Mouse (Mus musculus) MEL (cell line): ENCODE measurements around the gene Rpl19. TPM values are rescaled to one million over a fixed set of nuclear protein-coding genes. Genes with fewer than 3 reads are reported as not detected.

Experiments
- DNase-seq: peaks from one replicate; pipeline ENCODE4 v3.0.0; 2011; ENCODE audit warnings: low read depth, low spot score
- H3K27ac ChIP-seq: 2 replicates; pipeline ENCODE4 v1.5.1; 2012; ENCODE audit warnings: low read depth, mild to moderate bottlenecking, control low read depth, low read length, moderate library complexity; ENCODE audit not compliant: control insufficient read depth
- H3K27me3 ChIP-seq, 2 experiments: fragments of 150-350 bp in 1 of 2; sonication (generic) in 1 of 2; 2 replicates each; pipeline ENCODE4 v1.6.1; 2012; ENCODE audit warnings: low read length in 2 of 2, mild to moderate bottlenecking in 2 of 2, improper control_type of control experiment in 1 of 2, moderate library complexity in 1 of 2; ENCODE audit not compliant: insufficient read depth in 2 of 2, control insufficient read depth in 1 of 2
- H3K36me3 ChIP-seq, 2 experiments: 2 replicates each; pipeline ENCODE4 v1.6.1; 2012 to 2014; ENCODE audit warnings: low read length in 2 of 2, improper control_type of control experiment in 1 of 2, inconsistent platforms in 1 of 2, mild to moderate bottlenecking in 1 of 2; ENCODE audit not compliant: insufficient read depth in 2 of 2, control insufficient read depth in 1 of 2
- H3K4me1 ChIP-seq, 2 experiments: fragments of 150-350 bp in 1 of 2; sonication (generic) in 1 of 2; 2 replicates each; pipeline ENCODE4 v1.6.1; 2012; ENCODE audit warnings: low read length in 2 of 2, improper control_type of control experiment in 1 of 2, mild to moderate bottlenecking in 1 of 2; ENCODE audit not compliant: insufficient read depth in 2 of 2, control insufficient read depth in 1 of 2
- H3K4me3 ChIP-seq, 2 experiments: fragments of 150-350 bp in 1 of 2; sonication (generic) in 1 of 2; 2 replicates each; pipeline ENCODE4 v1.5.1; 2012; ENCODE audit warnings: low read depth in 2 of 2, low read length in 2 of 2, mild to moderate bottlenecking in 2 of 2, moderate library complexity in 2 of 2, control low read depth in 1 of 2, improper control_type of control experiment in 1 of 2; ENCODE audit not compliant: control insufficient read depth in 1 of 2, insufficient read depth in 1 of 2
- H3K79me2 ChIP-seq: 2 replicates; pipeline ENCODE4 v1.6.1; 2012; ENCODE audit warnings: mild to moderate bottlenecking, low read length, moderate library complexity; ENCODE audit not compliant: control insufficient read depth, poor library complexity, insufficient read depth
- H3K9ac ChIP-seq: 2 replicates; pipeline ENCODE4 v1.6.1; 2012; ENCODE audit warnings: low read depth, mild to moderate bottlenecking, control low read depth, low read length, moderate library complexity; ENCODE audit not compliant: control insufficient read depth, poor library complexity, severe bottlenecking
- H3K9me3 ChIP-seq: fragments of 150-350 bp; sonication (generic); replicated peaks from 2 replicates; pipeline ENCODE4 v1.6.1; 2012; ENCODE audit warnings: mild to moderate bottlenecking, low read length, improper control_type of control experiment, moderate library complexity; ENCODE audit not compliant: insufficient read depth
- BHLHE40 ChIP-seq: IDR thresholded peaks from 2 replicates; pipeline ENCODE4 v1.6.1; 2012; ENCODE audit warnings: low read depth, mild to moderate bottlenecking, inconsistent platforms, low read length, improper control_type of control experiment, borderline replicate concordance
- CTCF ChIP-seq, 3 experiments: IDR thresholded peaks in 2 of 3; conservative IDR thresholded peaks in 1 of 3; 2 replicates each; pipeline ENCODE4 v1.5.1; 2011 to 2012; ENCODE audit warnings: low read length in 3 of 3, low read depth in 2 of 3, mild to moderate bottlenecking in 2 of 3, improper control_type of control experiment in 1 of 3, inconsistent platforms in 1 of 3, mixed read lengths in 1 of 3, moderate library complexity in 1 of 3; ENCODE audit not compliant: control insufficient read depth in 1 of 3, insufficient read depth in 1 of 3, poor library complexity in 1 of 3, severe bottlenecking in 1 of 3
- E2F4 ChIP-seq: IDR thresholded peaks from 2 replicates; pipeline ENCODE4 v1.6.1; 2011; ENCODE audit warnings: low read depth, low read length, improper control_type of control experiment, borderline replicate concordance
- GABPA ChIP-seq: IDR thresholded peaks from 2 replicates; pipeline ENCODE4 v1.6.1; 2012; ENCODE audit warnings: low read depth, mild to moderate bottlenecking, inconsistent platforms, low read length, improper control_type of control experiment, moderate library complexity
- GATA1 ChIP-seq: IDR thresholded peaks from 2 replicates; pipeline ENCODE4 v1.6.1; 2011; ENCODE audit warnings: low read depth, low read length, improper control_type of control experiment
- JUND ChIP-seq: IDR thresholded peaks from 2 replicates; pipeline ENCODE4 v1.6.1; 2011; ENCODE audit warnings: low read depth, mild to moderate bottlenecking, improper control_type of control experiment, low read length
- MAFK ChIP-seq: IDR thresholded peaks from 2 replicates; pipeline ENCODE4 v1.6.1; 2011; ENCODE audit warnings: low read depth, mild to moderate bottlenecking, low read length, improper control_type of control experiment, borderline replicate concordance
- MEF2A ChIP-seq: IDR thresholded peaks from 2 replicates; pipeline ENCODE4 v1.6.1; 2014; ENCODE audit warnings: low read depth, mild to moderate bottlenecking, inconsistent platforms, low read length, improper control_type of control experiment; ENCODE audit not compliant: poor library complexity, insufficient replicate concordance, severe bottlenecking; ENCODE audit errors: extremely low read depth
- MYB ChIP-seq: IDR thresholded peaks from 2 replicates; pipeline ENCODE4 v1.6.1; 2011; ENCODE audit warnings: mild to moderate bottlenecking, low read depth, low read length, improper control_type of control experiment
- NELFE ChIP-seq: IDR thresholded peaks from 2 replicates; pipeline ENCODE4 v1.6.1; 2011; ENCODE audit warnings: low read depth, low read length, improper control_type of control experiment
- POLR2A ChIP-seq, 2 experiments: IDR thresholded peaks; 2 replicates each; pipeline ENCODE4 v1.6.1; 2011 to 2012; ENCODE audit warnings: low read length in 2 of 2, mild to moderate bottlenecking in 2 of 2, control low read depth in 1 of 2, improper control_type of control experiment in 1 of 2, low read depth in 1 of 2, moderate library complexity in 1 of 2; ENCODE audit not compliant: control insufficient read depth in 1 of 2, insufficient read depth in 1 of 2, poor library complexity in 1 of 2
- RAD21 ChIP-seq: IDR thresholded peaks from 2 replicates; pipeline ENCODE4 v1.6.1; 2011; ENCODE audit warnings: mild to moderate bottlenecking, low read depth, low read length, improper control_type of control experiment
- RCOR1 ChIP-seq: IDR thresholded peaks from 2 replicates; pipeline ENCODE4 v1.6.1; 2012; ENCODE audit warnings: low read depth, mild to moderate bottlenecking, inconsistent platforms, low read length, improper control_type of control experiment
- TBP ChIP-seq: IDR thresholded peaks from 2 replicates; pipeline ENCODE4 v1.8.0; 2011; ENCODE audit warnings: low read depth, low read length, improper control_type of control experiment
- UBTF ChIP-seq: IDR thresholded peaks from 2 replicates; pipeline ENCODE4 v1.6.1; 2012; ENCODE audit warnings: low read depth, mild to moderate bottlenecking, inconsistent platforms, low read length, improper control_type of control experiment, moderate library complexity, borderline replicate concordance; ENCODE audit not compliant: insufficient read depth
- USF1 ChIP-seq: IDR thresholded peaks from 2 replicates; pipeline ENCODE4 v1.6.1; 2014; ENCODE audit warnings: low read depth, mild to moderate bottlenecking, inconsistent platforms, low read length, improper control_type of control experiment, moderate library complexity
- USF2 ChIP-seq, 2 experiments: IDR thresholded peaks; 2 replicates each; pipeline ENCODE4 v1.6.1; 2011 to 2012; ENCODE audit warnings: improper control_type of control experiment in 2 of 2, low read length in 2 of 2, borderline replicate concordance in 1 of 2, inconsistent platforms in 1 of 2, low read depth in 1 of 2, mild to moderate bottlenecking in 1 of 2; ENCODE audit not compliant: insufficient read depth in 1 of 2
- ZC3H11A ChIP-seq: IDR thresholded peaks from 2 replicates; pipeline ENCODE4 v1.6.1; 2012; ENCODE audit warnings: low read depth, mild to moderate bottlenecking, inconsistent platforms, low read length, improper control_type of control experiment
- ZKSCAN1 ChIP-seq: IDR thresholded peaks from 2 replicates; pipeline ENCODE4 v1.6.1; 2012; ENCODE audit warnings: low read depth, mild to moderate bottlenecking, inconsistent platforms, low read length, improper control_type of control experiment, moderate library complexity
- ZMIZ1 ChIP-seq: IDR thresholded peaks from 2 replicates; pipeline ENCODE4 v1.6.1; 2012; ENCODE audit warnings: low read depth, mild to moderate bottlenecking, inconsistent platforms, low read length, improper control_type of control experiment, moderate library complexity
- polyA plus RNA-seq, 2 experiments: library from polyadenylated mRNA; stranded (reverse) in 1 of 2; unstranded in 1 of 2; fragments of >175 nt in 1 of 2; fragments of >200 nt in 1 of 2; gene quantifications; 2 replicates each; pipeline versions ENCODE4 v1.2.1 to v1.2.4; 2012; ENCODE audit warnings: low replicate concordance in 2 of 2, low read depth in 1 of 2; ENCODE audit not compliant: insufficient read length in 2 of 2, insufficient read depth in 1 of 2, missing spikeins in 1 of 2
- total RNA-seq: library from RNA; depleted of rRNA; stranded (reverse); fragments of 300-350 nt; gene quantifications from 2 replicates; pipeline ENCODE4 v1.2.3, GENCODE M21; 2012

Rpl19 gene
- total and polyA plus RNA-seq, 3 experiments = 210 to 4,715 (median 2,650) TPM

GRCm38 (mm10) chr11:97978392-97978791, 48.1 kb upstream of the Rpl19 start:
- no peaks in the 10 kb centered on the region; a peak in 1 of 4 replicates for H3K27me3 ChIP-seq
- DNase-seq = no peak
- no peaks in the 10 kb centered on the region for H3K79me2 ChIP-seq
- H3K36me3 ChIP-seq = no peaks in the 10 kb centered on the region
- no peak overlapping the region for H3K27ac ChIP-seq
- TF ChIP-seq NELFE (no peak), MYB (no peak), GATA1 (no peak), GABPA (no peak), USF1 (no peak), ZMIZ1 (no peak), MEF2A (no peak), MAFK (no peak), TBP (no peak), CTCF (IDR thresholded peaks at IDR 0.05 in 2 of 3, conservative IDR thresholded peaks at IDR 0.05 in 1 of 3; ENCODE audit: control insufficient read depth in 1 of 3, insufficient read depth in 1 of 3, low read depth in 2 of 3, low read length in 3 of 3, poor library complexity in 1 of 3, severe bottlenecking in 1 of 3) (no peak)
- no peak overlapping the region for H3K4me3 ChIP-seq
- H3K9ac ChIP-seq = no peak overlapping the region
- no peaks in the 10 kb centered on the region for H3K9me3 ChIP-seq
- H3K4me1 ChIP-seq = no peaks in the 10 kb centered on the region

DNA sequence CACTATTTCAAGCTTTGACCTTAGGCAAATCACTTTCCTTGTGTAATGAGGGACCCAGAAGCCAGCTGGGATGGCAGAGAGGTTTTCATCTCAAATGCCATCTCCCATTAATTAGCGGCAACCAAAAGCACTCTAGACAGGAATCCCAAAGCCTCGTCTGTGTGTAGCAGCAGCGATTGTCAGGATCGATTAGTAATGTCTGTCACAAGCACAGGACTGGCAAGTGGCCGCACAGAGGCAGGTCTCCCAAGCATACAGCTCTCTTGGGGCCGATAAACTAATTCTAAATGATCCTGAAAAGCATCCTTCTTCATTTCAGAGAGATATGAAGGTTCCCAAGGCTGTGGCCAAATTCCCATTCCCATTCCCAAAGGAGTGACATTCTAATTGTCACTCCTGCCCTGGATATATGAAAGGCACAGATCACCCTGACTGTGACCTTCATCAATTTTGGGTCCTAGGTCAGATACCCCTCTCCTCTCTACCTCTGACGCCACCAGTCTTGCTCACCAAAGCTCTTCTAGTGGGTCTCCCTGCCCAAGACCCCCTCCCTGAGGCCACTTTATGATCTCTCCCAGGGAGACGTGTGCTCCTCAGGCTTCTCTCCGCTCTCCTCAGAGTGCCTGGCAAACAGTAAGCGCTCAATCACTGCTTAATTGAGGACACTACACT, 46.5 kb upstream of the Rpl19 start:
- H3K36me3 ChIP-seq = no peaks in the 10 kb centered on the region
- H3K79me2 ChIP-seq = no peaks in the 10 kb centered on the region

GRCm38 (mm10) chr11:97980531-97980966, 46.0 kb upstream of the Rpl19 start:
- Histone ChIP-seq H3K4me3 (no peak overlapping the region), H3K79me2 (no peaks in the 10 kb centered on the region), H3K27me3 (no peaks in the 10 kb centered on the region; a peak in 1 of 4 replicates), H3K4me1 (peaks cover 0 to under 1% of the 10 kb centered on the region in 2 experiments; a peak in 1 of 4 replicates), H3K36me3 (no peaks in the 10 kb centered on the region), H3K9ac (no peak overlapping the region), H3K9me3 (no peaks in the 10 kb centered on the region), H3K27ac (no peak overlapping the region)
- TF ChIP-seq POLR2A (IDR thresholded peaks at IDR 0.05; ENCODE audit: control insufficient read depth in 1 of 2, insufficient read depth in 1 of 2, low read depth in 1 of 2, low read length in 2 of 2, poor library complexity in 1 of 2) = no peak
- TF ChIP-seq BHLHE40 = no peak
- no peak for TF ChIP-seq JUND
- no peak for TF ChIP-seq ZMIZ1
- TF ChIP-seq USF2 (IDR thresholded peaks at IDR 0.05; ENCODE audit: borderline replicate concordance in 1 of 2, insufficient read depth in 1 of 2, low read depth in 1 of 2, low read length in 2 of 2) = no peak
- TF ChIP-seq RAD21 = no peak
- no peak for TF ChIP-seq ZC3H11A
- TF ChIP-seq RCOR1 = no peak
- DNase-seq = no peak

More for the DNA sequence above, 46.5 kb upstream of the Rpl19 start:
- no peaks in the 10 kb centered on the region for H3K4me1 ChIP-seq
- H3K4me3 ChIP-seq = no peak overlapping the region
- H3K9me3 ChIP-seq = no peaks in the 10 kb centered on the region
- H3K27me3 ChIP-seq = no peaks in the 10 kb centered on the region; a peak in 1 of 4 replicates
- no peak for TF ChIP-seq E2F4
- no peak for TF ChIP-seq ZKSCAN1
- no peak for TF ChIP-seq UBTF
- TF ChIP-seq USF1 = no peak
- H3K27ac ChIP-seq = no peak overlapping the region
- no peak overlapping the region for H3K9ac ChIP-seq
- DNase-seq = no peak
